Mouse (Mus musculus) effector memory CD4-positive, alpha-beta T cell, adult 7 months (primary cell): Measurements from ENCODE around the gene Cbx6. TPM values are rescaled to one million over a fixed set of nuclear protein-coding genes. Genes with fewer than 3 reads are reported as not detected.

Experiments used
- polyA plus RNA-seq: library from polyadenylated mRNA; unstranded; fragments of 100-300 nt; shearing (Covaris generic); gene quantifications from one replicate; pipeline ENCODE4 v1.2.1, GENCODE M21; 2017

Gene Cbx6
- polyA plus RNA-seq, result 11.1 TPM

DNA sequence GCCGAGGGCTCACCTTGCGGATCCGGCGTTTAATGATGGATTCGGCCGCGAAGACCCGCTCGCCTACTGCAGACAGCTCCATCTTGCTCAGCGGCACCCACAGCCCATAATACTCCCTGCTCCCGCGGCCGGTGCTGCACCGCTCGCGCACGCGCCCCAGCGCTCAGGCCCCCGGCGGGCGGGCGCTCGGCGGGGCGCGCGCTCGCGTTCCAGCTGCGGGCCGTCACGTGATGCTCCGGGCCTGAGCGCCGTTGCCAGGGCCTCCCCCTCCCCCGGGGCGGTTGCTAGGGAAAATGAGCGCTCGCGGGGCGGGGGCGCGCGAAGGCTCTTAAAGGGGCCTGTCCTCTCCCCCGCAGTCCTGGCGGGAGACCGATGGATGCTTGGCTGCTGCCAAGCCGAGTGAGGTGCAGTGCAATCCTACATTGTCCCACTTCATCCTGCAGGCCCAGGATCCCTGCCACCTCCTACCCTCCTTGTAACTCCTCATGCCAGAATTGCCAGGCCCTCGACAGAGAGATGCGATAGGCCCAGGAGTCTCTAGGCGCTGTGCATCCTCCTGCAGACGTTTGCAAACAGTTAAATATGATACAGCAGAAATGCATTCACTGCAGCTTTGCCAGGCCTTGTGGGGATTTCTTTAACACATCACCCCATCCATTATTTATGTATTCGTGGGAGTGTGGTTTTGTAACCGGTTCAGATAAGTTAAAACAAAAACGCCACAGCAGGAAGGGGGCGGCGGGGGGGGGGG lies at the start of gene Cbx6, which contains the start of gene Npcd:
Gene Cbx6, minus strand, starts transcription at position 559 of the 751 bp plus-strand sequence.
Gene Npcd, minus strand, starts transcription at position 108 of the 751 bp plus-strand sequence.

DNA sequence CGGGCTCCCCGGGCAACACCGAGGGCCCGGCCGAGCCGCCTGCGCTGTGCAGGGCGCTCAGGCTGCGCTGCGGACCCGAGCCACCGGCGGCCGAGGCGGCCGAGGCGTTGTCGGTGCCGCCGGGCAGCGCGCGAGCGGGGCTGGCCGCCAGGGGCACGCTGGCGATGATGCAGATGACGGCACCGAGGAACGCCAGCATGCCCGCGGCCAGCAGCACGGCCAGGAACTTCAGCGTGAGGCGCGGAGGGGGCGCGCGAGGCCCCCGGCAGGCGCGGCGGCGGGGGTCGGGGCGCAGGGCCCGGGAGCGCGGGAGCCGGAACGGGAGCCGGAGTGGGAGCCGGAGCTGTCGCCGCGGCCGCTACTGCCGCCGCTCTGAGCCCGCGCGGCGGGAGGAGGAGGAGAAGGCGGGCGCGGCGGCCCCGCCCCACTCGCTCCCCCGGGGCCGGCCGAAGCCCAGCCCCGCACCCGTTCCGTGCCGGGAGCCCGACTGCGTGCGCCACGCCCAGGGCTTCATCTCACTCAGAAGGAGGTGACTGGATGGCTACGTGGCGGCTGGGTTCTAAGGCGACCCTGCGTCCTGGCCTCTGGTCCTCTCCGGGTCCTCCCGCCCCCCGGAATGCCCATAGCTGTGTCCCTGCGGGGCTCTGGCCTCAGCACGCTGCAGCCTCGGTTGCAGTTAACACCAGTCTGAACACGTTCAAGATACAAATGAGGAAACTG lies 30.0 kb downstream of the Cbx6 start, which contains the start of gene Nptxr:
Gene Nptxr, minus strand, starts transcription at position 415 of the 720 bp plus-strand sequence.

DNA sequence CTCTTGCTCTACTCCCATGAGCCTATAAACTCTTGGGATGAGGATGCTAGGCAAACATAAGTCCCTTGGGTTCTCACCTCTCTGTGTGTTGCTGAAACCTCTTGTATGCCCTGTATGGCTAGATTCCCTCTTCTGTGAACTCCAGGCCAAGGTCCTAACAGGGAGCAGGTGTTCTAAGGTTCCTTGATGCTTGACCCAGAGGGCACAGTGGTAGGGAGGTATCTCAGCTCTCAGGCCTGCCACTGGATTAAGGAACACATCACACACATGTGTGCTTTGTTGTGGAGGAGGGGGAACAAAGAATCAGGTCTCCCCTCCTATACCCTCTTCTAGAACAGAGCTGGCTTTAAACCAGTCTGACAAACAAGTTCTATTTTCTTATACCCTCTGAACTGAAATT lies 56.7 kb downstream of the Cbx6 start, which contains the start of gene Dnal4:
Gene Dnal4, minus strand, starts transcription at position 101 of the 400 bp plus-strand sequence.

Other genes with a start within 250 kb of the Cbx6 start
- not detected for gene Dmc1, start 229.6 kb downstream of the Cbx6 start, polyA plus RNA-seq
- 0.88 TPM for gene Fam227a, start 175.7 kb downstream of the Cbx6 start, polyA plus RNA-seq
- gene Cby1, start 175.5 kb downstream of the Cbx6 start, polyA plus RNA-seq, result 2.9 TPM
- gene Tomm22, start 163.8 kb downstream of the Cbx6 start, polyA plus RNA-seq, result 156 TPM
- gene Josd1, start 146.8 kb downstream of the Cbx6 start, polyA plus RNA-seq, result 49.7 TPM
- 115 TPM for gene Gtpbp1, start 143.8 kb downstream of the Cbx6 start, polyA plus RNA-seq
- gene Sun2, start 92.2 kb downstream of the Cbx6 start, polyA plus RNA-seq, result 43.2 TPM
- gene Dnal4, start 56.8 kb downstream of the Cbx6 start, polyA plus RNA-seq, result 4.6 TPM
- 0.57 TPM for gene Nptxr, start 29.9 kb downstream of the Cbx6 start, polyA plus RNA-seq
- gene Npcd, start 451 bp downstream of the Cbx6 start, polyA plus RNA-seq, result not detected
- gene Apobec3, start 57.0 kb upstream of the Cbx6 start, polyA plus RNA-seq, result 210 TPM
- gene Cbx7, start 136.4 kb upstream of the Cbx6 start, polyA plus RNA-seq, result 165 TPM
- gene Pdgfb, start 180.3 kb upstream of the Cbx6 start, polyA plus RNA-seq, result 1.0 TPM